Mouse (Mus musculus): ENCODE measurements around the gene Oxt.

DNA sequence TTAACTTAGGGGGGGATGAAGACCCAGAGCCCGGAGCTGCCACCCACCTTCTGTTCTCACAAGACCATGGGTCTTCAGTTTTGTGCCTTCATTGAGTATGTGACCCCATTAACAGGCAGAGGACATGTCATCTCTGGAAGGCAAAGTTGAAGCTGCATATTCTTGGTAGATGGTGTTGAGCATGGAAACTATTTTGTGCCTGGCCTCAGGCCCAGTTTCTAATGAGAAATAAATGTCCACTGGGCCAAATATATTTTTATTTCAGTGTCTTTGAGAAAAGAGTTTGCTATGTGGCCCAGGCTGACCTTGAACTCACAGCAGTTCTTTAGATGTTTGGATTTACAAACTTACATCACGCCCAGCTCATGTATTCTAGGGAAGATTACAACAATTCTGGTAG lies 13.8 kb downstream of the Oxt start:
- TF ChIP-seq POLR2A (IDR thresholded peaks at IDR 0.05; ENCODE audit: extremely low read depth, insufficient read depth, low read length) (no peak), CTCF (IDR thresholded peaks at IDR 0.05; ENCODE audit: extremely low read depth, insufficient read depth, low read length) (no peak)

All from cortical plate, adult 2 months (tissue).